Mouse (Mus musculus) MEL-GATA-1-ER (cell line): ENCODE measurements around the gene 2510002D24Rik.
"Not testable (repeated sequence)": the region's sequence is repeated elsewhere in the genome, so short reads cannot be mapped to it uniquely, and the experiment has no call there.

Source experiments
- DNase-seq: peaks from one replicate; pipeline ENCODE4 v3.0.0-alpha.2; 2012; ENCODE audit warnings: low read depth; ENCODE audit errors: extremely low read depth

2510002D24Rik gene

GRCm38 (mm10) chr16:18849521-18850190 lies 13.3 kb downstream of the 2510002D24Rik start:
- not testable (repeated sequence) for DNase-seq

DNA sequence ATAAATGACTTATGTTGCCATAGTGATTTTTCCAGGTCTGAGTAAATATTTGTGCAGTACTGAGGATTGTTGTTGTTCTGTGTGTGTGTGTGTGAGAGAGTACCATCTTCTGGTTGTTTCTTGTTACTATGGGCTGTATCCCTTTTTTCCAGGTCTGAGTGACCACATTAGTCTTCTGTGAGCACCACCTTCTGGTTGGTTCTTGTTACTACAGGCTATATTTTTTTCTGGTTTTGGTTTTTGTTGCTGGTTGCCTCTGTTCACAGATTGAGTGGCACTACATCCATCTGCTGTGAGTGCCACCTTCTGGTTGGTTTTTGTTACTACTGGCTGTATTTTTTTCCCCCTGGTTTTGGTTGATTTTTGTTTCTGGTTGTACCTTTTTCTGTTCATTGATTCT lies 22.2 kb downstream of the 2510002D24Rik start:
- DNase-seq, result peak; percentile 56

GRCm38 (mm10) chr16:18860186-18860585 lies 23.8 kb downstream of the 2510002D24Rik start:
- no peak for DNase-seq

GRCm38 (mm10) chr16:18870495-18870894 lies 34.1 kb downstream of the 2510002D24Rik start:
- DNase-seq, result not testable (repeated sequence)

- DNase-seq, result no peak
Observed at GRCm38 (mm10) chr16:18876091-18876441, 39.7 kb downstream of the 2510002D24Rik start.

DNA sequence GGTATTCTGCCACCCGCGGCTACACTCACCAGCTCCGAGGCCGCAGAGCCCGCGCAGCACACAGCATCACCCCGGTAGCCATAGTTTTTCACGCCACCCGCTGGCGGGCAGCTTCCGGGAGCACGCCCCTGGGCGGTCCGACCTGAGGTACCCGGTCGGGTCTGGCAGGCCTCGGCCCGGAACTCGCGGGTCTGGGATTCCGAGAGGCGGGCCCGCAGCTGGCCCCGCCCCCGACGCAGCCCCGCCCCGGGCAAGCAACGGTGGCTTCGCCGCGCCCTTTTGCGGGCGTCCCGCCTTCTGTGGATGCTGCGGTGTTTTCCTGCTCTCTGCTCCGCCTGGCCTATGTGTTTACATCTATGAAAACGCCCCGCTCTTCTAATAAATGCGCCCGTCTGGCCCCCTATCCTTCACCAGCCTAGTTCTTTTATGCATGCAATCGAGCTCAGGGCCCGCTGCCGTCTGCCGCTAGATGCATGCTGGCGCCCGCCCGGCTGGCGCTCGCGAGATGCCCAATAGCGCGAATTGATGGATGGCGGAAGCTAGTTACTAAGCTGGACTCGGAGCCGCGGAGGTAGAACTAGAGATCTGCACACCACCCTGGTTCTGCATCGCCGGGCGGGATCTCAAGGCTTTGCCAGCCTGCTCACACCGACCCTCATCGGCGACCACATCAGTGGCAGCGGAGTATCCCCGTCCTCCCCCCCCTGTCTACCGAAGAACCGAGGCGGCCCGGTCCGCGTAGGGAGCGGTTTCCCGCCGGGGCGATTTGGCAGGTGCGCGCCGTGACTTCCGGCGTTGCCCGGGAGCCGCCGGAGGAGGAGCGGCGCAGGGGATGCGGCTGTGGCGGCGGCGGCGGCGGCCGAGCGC lies 40.3 kb downstream of the 2510002D24Rik start, which contains the start of the genes Mrpl40 and Hira:
Gene Mrpl40 (minus strand): TSS at position 421 of the 867 bp plus-strand sequence.
Gene Hira (plus strand): TSS at position 596 of the 867 bp plus-strand sequence.
- peak; percentile 85 for DNase-seq

DNA sequence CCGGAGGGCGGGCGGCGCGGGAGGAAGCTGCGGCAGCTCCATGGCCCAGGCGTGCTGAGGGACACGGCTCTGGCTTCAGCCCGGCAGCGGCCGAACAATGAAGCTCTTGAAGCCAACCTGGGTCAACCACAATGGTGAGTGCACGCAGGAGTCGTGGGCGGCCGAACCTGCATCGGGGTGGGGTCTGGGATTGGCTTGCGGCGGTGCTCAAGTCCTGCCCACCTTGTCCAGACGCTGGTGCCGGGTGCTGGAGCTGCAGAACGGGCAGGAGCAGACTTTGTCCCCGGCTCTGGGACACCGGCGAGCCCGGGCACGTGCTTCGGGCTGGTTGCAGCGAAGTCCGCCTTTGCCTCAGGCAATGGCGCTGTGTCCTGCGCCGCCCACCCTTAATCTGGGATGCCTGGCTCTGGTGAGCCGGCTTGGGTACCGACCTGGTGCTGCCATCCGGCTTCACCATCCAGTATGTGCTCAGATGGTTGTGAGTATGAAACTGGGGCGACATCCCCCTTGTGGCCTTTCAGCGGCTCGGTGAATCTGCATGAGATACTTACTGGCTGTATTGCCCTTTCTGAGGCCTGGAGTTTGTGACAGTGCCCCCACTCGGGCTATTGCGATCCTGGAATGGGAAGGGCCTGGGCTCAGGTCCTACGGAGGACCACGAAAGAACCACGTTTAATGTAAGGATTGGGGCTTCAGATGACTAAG lies 41.2 kb downstream of the 2510002D24Rik start:
- no peak for DNase-seq

DNA sequence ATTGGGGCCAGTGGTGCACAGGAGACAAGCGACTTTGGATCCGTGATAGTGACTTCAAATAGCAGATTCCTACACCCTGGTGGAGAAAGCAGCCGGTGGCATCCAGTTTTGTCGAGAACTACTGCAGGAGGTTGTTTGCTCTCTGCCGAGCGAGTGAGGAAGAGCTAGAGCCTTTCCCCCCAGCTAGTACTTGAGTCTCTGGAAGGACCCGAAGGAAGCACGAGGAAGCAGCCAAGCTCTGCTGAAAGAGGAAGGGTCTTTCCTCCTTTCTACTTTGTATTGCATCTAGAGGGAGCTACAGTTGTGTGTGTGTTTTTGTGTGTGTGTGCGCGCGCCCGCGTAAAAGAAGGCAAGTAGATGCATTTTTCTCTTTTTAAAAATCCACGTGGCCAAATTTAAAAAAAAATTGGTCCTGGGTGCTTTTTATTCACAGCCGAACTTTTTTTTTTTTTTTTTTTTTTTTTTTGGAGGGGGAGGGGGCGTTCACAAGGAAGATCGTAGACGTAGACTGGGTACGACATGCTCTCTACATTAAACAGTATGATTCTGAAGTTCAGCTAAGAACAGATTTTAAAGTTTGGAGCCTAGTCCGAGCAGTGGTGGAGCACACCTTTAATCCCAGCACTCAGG lies 41.8 kb downstream of the 2510002D24Rik start:
- DNase-seq, result peak; percentile 70

DNA sequence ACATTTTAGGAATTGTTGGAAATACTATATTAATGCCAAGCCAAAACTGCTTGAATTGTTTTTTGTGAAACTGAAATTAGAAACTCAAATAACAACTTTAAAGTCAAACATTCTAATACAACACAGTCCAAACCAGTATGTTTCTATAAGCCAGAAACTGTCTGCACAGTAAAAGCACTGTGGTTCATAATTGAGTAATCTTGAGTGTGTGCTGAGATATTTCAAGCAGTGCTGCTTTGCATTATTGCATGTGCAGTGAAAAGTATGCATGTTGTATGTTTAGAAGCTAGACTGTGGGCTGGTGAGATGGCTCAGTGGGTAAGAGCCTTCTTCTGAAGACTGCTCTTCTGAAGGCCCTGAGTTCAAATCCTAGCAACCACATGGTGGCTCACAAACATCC lies 47.7 kb downstream of the 2510002D24Rik start:
- no peak for DNase-seq
